Mouse (Mus musculus): Measurements from ENCODE around the gene Dlg1. TPM values are rescaled to one million over a fixed set of nuclear protein-coding genes. Genes with fewer than 3 reads are reported as not detected.

Gene Dlg1
- total RNA-seq, 1 experiment from 2014 or later, result 70.2 TPM

DNA sequence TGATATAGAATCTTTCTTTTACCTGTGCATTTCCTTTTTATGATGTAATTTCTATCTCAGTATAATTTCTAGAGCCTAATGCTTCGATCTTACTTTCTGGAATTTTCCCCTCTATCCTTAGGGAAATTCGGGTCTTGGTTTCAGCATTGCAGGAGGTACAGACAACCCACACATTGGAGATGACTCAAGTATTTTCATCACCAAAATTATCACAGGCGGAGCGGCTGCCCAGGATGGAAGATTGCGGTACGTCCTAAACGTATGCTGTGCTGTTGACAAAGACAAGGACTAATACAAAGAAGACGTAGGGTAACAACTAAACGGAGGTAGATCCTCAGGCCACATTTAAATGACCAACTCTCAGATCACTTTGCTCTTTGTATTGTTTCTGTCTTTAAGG lies 126.8 kb downstream of the Dlg1 start:
- no peak for ATAC-seq (replicated peaks; ENCODE audit: insufficient number of reproducible peaks, low FRiP score, low TSS enrichment, poor library complexity, severe bottlenecking)

DNA sequence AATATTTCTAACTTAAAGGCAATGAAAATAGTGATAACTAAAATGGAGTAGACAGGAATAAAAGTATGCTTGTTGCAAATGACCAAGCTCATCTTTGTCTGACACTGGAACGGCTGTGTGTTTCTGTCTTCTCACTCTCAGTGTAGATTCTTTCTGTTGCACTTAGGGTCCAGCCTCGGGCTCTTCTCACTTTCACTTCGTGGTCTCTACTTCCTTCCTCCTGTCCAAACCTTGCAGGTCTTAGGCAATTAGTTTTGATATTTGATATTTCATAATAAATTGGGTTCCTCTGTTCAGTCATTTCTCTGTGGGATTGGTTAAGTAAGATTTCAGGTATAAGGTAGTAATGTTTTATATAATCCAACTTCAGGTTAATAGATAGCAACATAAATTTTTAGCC lies 140.4 kb downstream of the Dlg1 start:
- no peak for ATAC-seq (replicated peaks; ENCODE audit: insufficient number of reproducible peaks, low FRiP score, low TSS enrichment, poor library complexity, severe bottlenecking)

DNA sequence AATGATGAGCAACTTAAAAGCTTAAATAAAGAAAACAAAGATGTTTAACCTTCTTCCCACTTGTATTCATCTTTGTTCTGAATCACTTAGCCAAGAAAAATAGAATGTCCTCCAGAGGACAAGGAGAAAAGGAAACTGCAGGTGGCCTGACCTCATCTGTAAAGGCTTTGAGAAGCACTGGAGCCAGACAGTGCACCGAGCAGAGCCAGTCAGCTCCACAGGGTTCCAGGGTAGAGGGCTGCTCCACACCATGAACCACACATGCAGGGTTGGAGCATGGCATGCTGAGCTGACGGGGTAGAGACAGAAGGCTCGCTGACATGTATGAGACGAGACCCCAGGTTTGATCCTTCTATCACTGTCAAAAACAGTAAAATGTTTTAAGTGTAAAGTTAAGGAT lies 162.8 kb downstream of the Dlg1 start:
- no peak for ATAC-seq (replicated peaks; ENCODE audit: insufficient number of reproducible peaks, low FRiP score, low TSS enrichment, poor library complexity, severe bottlenecking)

DNA sequence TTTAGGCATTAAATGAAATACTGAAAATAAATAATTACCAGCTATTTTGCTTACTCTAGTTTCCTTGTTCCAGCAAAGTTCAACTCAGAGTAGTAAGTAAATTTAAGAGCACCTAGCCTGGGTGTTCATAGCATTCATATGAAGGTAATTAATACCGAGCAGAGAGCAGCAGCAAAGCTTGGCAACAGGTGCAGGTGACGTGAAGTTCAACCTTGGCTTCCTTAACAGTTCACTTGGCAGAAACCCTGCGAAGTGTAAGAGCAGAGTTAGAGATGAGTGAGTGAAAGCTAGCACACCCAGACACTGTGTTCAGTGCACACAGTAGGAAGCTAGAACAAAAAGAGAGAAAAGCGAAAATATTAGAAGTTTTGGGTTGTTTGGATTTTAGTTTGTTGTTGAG lies 167.5 kb downstream of the Dlg1 start:
- no peak for ATAC-seq (replicated peaks; ENCODE audit: insufficient number of reproducible peaks, low FRiP score, low TSS enrichment, poor library complexity, severe bottlenecking)

DNA sequence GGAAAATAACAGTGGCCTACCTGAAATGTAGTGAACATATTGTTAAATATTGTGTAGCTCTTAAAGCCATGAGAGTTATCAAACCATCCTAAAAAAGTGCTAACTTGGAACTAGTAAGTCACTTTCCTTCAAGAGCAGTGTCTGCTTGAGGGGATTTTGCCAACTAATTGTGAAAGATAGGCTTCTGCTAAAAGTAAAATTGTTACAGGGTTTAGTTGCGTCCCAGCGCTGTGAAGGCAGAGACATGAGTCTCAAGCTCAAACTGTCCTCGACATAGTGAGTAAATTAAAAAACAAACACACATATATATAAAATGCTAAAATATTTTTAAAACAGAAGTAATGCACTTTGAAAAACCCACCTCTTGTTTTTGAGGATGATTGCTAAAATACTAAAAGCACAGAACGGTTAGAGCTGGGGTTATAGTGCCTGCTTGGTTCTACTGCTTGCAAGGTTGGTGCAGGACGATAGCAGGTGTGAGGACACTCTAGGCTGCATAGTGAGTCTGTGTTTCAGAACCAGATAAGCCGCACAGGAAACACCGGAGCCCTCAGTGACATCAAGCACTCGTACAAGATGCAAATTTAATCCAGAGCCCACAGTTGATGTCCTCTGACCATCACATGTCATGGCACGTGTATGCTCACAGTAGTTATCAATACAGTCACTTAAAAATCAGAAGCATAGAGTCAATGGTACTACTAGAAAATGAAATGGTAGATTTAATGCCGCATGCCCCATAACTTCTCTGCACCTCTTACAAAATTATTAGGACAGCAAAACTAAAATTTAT lies 169.6 kb downstream of the Dlg1 start:
- ATAC-seq (replicated peaks; ENCODE audit: insufficient number of reproducible peaks, low FRiP score, low TSS enrichment, poor library complexity, severe bottlenecking), result no peak

DNA sequence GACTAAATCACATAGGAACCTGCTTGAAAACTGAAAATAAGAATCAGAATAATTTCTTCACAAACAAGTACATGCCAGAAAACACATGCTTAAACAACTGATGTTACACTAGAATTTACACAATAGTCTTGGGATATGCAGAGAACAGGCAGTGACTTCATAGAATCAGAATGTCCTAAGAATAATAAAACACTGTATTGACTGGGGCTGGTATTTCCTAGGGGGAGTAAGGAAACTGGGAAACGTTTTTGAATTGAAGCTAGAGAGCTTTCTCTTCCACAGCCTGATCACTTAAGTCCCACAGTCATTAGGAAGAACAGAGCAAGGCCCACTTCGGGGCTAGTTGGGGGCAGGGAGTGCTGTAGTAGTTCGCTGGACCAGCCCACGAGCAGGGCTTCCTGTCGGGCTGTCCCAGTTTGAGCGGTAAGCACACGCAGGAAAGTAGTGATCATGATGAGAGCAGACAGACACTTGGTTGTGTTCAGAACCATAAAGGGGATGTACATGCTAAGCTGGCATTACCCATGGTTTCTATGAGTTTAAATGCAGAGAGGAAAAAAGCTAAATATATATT lies 170.9 kb downstream of the Dlg1 start:
- no peak for ATAC-seq (replicated peaks; ENCODE audit: insufficient number of reproducible peaks, low FRiP score, low TSS enrichment, poor library complexity, severe bottlenecking)

DNA sequence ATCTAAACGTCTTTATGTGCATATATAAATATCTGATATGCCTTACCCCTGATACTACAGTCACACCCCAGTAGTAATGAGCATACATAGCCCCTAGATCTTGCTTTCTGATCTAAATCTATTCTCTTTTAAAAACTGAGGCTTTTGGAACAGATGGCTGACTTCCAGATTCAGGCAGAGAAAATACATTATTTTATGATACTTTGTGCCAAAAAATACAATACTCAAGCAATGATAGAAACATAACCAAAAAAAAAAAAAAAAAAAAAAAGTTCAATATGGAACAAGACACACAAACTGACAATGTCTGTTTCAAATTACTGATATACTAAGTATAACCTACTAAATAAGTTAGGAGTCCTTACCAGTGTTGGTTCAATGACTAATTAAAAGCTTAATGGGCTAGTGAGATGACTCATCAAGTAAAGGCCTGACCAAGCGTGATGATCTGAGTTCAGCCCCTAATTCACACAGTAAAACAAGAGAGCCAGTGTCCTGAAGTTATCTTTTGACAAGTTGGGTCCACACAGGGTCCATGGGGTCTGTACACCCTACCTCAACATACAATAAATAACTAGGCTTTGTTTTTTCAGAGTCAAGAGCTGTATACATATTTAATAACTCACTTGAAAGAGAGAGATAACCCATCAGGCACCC lies 171.5 kb downstream of the Dlg1 start:
- no peak for ATAC-seq (replicated peaks; ENCODE audit: insufficient number of reproducible peaks, low FRiP score, low TSS enrichment, poor library complexity, severe bottlenecking)

DNA sequence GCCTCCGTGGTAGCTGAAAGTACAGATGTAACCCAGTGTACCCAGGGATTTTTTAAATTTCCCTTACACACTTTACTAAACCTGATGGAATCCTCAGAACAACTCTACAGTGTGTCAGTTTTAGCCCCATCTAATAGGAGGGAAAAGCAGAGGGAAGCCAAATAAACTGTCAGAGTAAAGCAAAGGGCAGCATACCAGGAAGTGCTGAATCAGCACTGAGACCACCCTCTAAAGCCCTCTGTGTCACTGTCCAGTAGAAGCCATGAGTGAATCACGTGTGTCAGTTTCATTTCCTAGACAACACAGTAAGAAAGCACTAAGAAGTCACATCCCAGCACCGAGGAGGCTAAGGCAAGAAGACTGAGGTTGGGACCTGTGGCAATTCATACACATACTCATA lies 174.1 kb downstream of the Dlg1 start:
- ATAC-seq (replicated peaks; ENCODE audit: insufficient number of reproducible peaks, low FRiP score, low TSS enrichment, poor library complexity, severe bottlenecking), result no peak

DNA sequence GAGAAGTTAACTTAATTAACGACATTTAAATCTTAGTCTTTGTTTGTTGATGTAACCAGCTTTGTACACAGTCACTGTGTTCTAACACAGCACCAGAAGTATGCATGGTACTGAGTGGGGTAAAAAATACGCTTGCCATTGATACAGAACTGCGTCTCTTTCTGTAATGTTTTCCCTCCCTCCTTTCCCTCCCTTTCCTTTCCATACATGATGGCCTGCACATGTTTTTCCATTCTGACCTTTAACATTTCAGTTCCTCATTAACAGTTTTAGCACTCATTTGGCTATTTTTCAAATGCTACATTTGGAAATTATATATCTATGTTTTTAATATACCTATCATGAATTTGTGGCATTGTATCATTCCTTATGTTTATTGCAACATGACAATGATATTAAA lies 181.0 kb downstream of the Dlg1 start:
- no peak for ATAC-seq (replicated peaks; ENCODE audit: insufficient number of reproducible peaks, low FRiP score, low TSS enrichment, poor library complexity, severe bottlenecking)

DNA sequence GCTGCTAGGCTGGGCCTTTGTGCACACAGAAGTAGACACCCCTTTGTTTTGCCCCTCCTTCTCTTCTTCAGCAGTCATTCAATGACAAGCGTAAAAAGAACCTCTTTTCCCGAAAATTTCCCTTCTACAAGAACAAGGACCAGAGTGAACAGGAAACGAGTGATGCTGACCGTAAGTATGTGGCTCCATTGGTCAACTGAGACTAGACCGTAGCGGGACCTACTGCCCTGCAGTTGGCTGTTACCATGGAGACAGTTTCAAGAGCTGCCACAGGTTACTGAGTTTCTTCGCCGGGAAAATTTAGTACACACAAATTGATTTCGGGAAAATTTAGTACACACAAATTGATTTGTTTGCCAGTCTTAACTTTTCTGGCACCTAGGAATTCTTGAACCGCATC lies 183.5 kb downstream of the Dlg1 start:
- no peak for ATAC-seq (replicated peaks; ENCODE audit: insufficient number of reproducible peaks, low FRiP score, low TSS enrichment, poor library complexity, severe bottlenecking)

DNA sequence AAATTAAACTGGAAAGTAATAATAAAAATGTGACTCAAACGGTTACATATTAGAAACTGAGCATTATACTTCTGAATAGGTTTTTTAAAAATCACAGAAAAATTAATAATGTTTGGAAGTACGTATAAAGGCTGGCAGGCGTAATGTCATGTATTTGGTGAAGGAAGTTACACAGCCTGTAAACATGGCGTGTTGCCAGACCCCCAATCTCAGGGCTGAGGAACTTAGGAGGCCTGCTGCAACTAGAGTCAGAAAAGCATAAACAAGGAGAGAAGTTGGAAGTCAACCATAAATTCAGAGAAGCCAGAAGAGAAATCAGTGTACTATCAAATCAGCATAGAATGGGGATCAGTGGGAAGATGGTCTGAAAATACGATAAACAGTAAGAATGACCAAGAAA lies 200.7 kb downstream of the Dlg1 start:
- no peak for ATAC-seq (replicated peaks; ENCODE audit: insufficient number of reproducible peaks, low FRiP score, low TSS enrichment, poor library complexity, severe bottlenecking)

DNA sequence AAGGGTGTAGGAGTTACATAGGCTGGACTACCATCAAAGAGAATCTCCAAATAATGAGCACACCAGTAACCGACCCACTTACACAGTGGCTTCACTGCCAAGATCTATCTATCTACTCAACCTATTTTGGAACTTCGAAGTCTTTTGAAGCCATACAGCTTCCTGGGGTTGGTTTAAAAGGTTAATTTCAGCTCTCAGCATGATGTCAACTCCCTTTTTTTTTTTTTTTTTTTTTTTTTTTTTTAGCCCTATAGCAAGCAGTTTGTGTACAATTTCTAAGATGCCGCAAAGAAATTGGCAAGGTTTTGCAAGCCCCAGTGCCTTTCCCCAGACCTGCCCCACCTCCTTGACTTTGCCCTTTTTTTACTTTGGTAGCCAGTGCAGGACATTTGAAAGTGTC lies 202.0 kb downstream of the Dlg1 start:
- no peak for ATAC-seq (replicated peaks; ENCODE audit: insufficient number of reproducible peaks, low FRiP score, low TSS enrichment, poor library complexity, severe bottlenecking)

DNA sequence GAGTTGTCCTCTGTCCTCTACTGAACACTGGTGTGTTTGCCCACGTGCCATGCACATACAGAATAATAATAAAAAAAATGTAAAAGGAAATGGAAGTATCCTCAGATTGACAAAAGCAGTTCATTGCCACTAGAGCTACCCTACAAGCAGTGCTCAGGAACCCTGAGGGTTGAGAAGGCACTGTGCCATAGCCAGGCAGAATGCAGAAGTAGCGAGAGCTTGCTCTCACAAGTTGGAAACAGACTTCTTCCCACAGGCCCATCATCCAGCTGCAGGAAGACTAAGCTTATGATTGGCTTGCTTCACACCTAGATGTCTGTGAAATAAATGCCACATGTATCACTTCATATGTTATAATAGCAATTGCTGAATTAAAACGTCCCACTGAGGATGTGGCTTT lies 203.7 kb downstream of the Dlg1 start:
- no peak for ATAC-seq (replicated peaks; ENCODE audit: insufficient number of reproducible peaks, low FRiP score, low TSS enrichment, poor library complexity, severe bottlenecking)

DNA sequence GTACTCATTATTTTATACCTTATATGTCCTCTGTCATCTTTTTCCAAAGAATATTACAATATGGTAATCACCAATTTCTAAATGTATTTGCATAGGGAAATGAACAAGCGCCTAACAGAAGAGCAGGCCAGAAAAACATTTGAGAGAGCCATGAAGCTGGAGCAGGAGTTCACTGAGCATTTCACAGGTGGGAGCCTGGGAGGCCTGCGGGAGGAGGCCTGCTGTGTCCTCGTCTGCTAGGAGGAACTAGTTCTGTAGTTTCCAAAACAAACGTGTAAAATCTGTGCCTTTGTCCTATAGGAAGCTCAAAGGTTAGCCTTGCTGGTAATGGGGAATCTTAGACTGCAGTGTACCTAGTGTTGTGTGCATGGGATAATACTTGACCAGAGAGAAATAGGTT lies 204.5 kb downstream of the Dlg1 start:
- ATAC-seq (replicated peaks; ENCODE audit: insufficient number of reproducible peaks, low FRiP score, low TSS enrichment, poor library complexity, severe bottlenecking), result no peak

DNA sequence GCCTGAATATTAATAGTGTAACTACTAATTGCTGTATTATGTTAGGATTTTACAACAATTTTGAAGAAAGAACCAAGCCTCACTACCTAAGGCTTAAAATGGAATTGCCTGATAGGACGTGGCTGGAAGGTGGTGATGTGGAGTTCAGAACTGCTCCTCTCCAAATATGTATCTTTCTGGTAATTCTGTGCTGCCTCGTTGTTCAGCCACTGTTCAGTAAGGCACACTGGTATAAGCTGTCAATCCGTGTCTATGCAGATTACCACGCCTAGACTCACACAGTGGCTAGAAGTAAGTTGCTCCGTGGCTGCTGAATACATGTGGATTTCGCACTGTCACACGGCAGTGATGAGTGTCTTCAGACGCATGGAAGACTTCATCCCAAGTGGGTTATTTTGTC lies 210.5 kb downstream of the Dlg1 start:
- no peak for ATAC-seq (replicated peaks; ENCODE audit: insufficient number of reproducible peaks, low FRiP score, low TSS enrichment, poor library complexity, severe bottlenecking)

DNA sequence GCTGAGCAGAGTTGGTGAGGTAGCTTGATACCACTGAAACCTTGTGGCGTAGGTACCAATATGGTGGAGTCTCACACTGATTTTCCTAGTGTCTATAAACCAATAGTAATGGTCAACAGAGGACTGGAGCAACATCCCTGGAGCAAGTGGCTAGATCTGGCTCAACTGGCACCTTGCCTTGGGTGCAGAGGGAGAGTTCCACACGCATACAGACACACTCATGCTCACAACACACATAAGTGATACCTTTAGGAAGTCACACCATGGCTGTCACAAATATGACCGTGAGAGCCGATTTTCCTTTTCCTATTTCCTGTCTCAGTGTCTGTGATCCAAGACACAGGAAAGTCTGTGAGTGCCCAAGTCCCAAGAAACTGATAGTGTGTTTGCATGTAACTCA lies 212.1 kb downstream of the Dlg1 start:
- no peak for ATAC-seq (replicated peaks; ENCODE audit: insufficient number of reproducible peaks, low FRiP score, low TSS enrichment, poor library complexity, severe bottlenecking)

DNA sequence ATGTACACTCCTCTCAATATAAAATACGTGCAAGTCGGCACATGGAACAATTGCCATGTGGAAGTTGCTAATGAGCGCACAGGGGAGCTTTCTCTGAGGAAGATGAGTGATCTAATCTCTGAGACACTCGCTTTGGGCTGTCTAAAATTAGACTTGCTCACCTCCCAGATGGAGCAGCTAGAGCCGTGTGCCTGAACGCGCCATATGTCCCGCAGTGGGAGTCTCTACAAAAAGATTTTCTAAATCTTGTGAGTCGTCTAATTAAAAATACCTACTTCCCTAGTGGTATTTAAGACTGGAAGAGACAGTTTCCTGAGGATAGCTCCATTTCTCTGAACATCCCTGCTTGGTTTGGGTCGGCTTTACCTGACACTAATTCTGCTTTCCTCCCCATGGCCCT lies 213.1 kb downstream of the Dlg1 start:
- no peak for ATAC-seq (replicated peaks; ENCODE audit: insufficient number of reproducible peaks, low FRiP score, low TSS enrichment, poor library complexity, severe bottlenecking)

DNA sequence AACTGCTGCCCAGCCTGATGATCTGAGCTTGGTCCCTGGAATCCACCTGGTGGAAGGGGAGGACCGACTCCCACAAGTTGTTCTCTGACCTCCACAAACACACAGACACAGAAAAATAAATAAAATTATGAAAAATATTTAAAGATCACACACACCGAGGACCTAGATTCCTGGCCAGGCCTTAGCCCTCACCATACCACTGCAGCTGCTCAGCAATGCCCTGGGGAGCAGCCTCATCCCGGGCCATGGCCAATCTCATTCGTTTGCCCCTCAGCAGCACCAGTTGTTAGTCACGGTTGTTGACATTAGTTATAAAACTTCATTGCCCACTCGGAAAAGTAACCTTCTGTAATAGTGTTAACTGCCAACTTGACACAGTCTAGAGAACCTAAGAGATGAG lies 214.8 kb downstream of the Dlg1 start:
- no peak for ATAC-seq (replicated peaks; ENCODE audit: insufficient number of reproducible peaks, low FRiP score, low TSS enrichment, poor library complexity, severe bottlenecking)

DNA sequence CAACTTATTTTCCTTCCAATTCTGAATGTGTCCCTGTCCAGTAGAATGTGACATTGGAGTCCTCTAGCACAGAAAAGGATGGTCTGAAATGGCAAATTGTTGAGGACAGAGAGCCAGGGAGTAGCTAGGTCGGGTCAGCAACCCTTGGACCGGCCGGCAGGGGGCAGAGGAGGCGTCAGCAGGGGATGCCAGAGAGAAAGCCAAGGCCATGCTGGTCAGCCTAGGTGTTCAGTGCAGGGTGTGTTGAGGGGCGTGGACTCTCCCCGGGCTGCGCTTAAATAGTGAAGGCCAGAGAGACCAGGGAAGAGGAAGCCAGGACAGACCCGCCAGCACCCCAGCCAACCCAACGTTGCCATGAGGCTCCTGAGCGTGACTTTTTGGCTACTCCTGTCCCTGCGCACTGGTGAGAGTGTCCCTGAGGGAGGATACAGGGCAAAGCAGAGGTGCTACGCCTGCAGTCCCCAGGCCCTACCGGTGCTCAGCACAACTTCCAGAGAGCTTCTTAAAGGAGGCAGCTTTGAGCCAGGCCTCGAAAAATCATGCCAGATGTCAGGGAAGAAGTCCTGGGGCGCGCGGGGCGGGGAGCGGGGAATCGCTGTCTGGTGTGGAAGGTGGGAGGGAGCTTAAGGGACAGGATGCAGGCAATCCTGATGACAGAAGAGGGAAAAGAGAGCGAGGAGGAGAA lies 215.5 kb downstream of the Dlg1 start, which contains the start of gene Meltf:
Meltf (plus strand) TSS at position 238 of the 685 bp plus-strand sequence.
- ATAC-seq (replicated peaks; ENCODE audit: insufficient number of reproducible peaks, low FRiP score, low TSS enrichment, poor library complexity, severe bottlenecking), result peak; percentile 61
